Mouse (Mus musculus): Measurements from ENCODE around the gene Col1a1.
"Not testable (repeated sequence)": the region's sequence is repeated elsewhere in the genome, so short reads cannot be mapped to it uniquely, and the experiment has no call there.

Col1a1 gene

GRCm38 (mm10) chr11:94938296-94938695 is 2.3 kb downstream of the Col1a1 start:
- no peak for DNase-seq

GRCm38 (mm10) chr11:94939280-94939679 is 3.3 kb downstream of the Col1a1 start:
- DNase-seq, result peak; percentile 47

- no peak for DNase-seq
Measured at GRCm38 (mm10) chr11:94941121-94941520, 5.1 kb downstream of the Col1a1 start.

GRCm38 (mm10) chr11:94941776-94942175 is 5.8 kb downstream of the Col1a1 start:
- DNase-seq, result no peak

- DNase-seq, result no peak
Measured at GRCm38 (mm10) chr11:94942282-94943023, 6.4 kb downstream of the Col1a1 start.

- no peak for DNase-seq
Measured at GRCm38 (mm10) chr11:94943054-94943453, 7.0 kb downstream of the Col1a1 start.

- no peak for DNase-seq
Measured at GRCm38 (mm10) chr11:94944295-94944694, 8.3 kb downstream of the Col1a1 start.

GRCm38 (mm10) chr11:94945236-94945635 is 9.2 kb downstream of the Col1a1 start:
- no peak for DNase-seq

GRCm38 (mm10) chr11:94952169-94952568 is 16.1 kb downstream of the Col1a1 start:
- no peak for DNase-seq

- DNase-seq, result no peak
Measured at GRCm38 (mm10) chr11:94955103-94955502, 19.1 kb downstream of the Col1a1 start.

GRCm38 (mm10) chr11:94957693-94958064 is 21.7 kb downstream of the Col1a1 start:
- no peak for DNase-seq

GRCm38 (mm10) chr11:94958065-94958858 is 22.2 kb downstream of the Col1a1 start:
- DNase-seq, result peak; percentile 62

- DNase-seq, result no peak
Measured at GRCm38 (mm10) chr11:94962534-94963101, 26.6 kb downstream of the Col1a1 start.

- no peak for DNase-seq
Measured at GRCm38 (mm10) chr11:94967419-94967818, 31.4 kb downstream of the Col1a1 start, which contains the start of gene Hils1. TSS of gene Hils1 (plus strand) at chr11:94967593.

- peak; percentile 38 for DNase-seq
Measured at GRCm38 (mm10) chr11:94968187-94968586, 32.2 kb downstream of the Col1a1 start.

- DNase-seq, result not testable (repeated sequence)
Measured at GRCm38 (mm10) chr11:94969709-94970108, 33.7 kb downstream of the Col1a1 start.

- DNase-seq, result peak; percentile 44
Measured at GRCm38 (mm10) chr11:94970210-94970943, 34.4 kb downstream of the Col1a1 start.

- peak; percentile 78 for DNase-seq
Measured at GRCm38 (mm10) chr11:94971895-94972615, 36.0 kb downstream of the Col1a1 start.

- peak; percentile 38 for DNase-seq
Measured at GRCm38 (mm10) chr11:94972887-94973286, 36.9 kb downstream of the Col1a1 start.

- no peak for DNase-seq
Measured at GRCm38 (mm10) chr11:94973313-94973712, 37.3 kb downstream of the Col1a1 start.

GRCm38 (mm10) chr11:94974951-94975350 is 38.9 kb downstream of the Col1a1 start:
- DNase-seq, result no peak

GRCm38 (mm10) chr11:94976199-94976598 is 40.2 kb downstream of the Col1a1 start, which contains the start of gene Sgca:
TSS of gene Sgca (minus strand) at chr11:94976327.
- no peak for DNase-seq

Measured in cerebellum, adult 11-12 months (tissue).